Mouse (Mus musculus): ENCODE results near the gene Dennd1c. TPM values are rescaled to one million over a fixed set of nuclear protein-coding genes. Genes with fewer than 3 reads are reported as not detected.

Dennd1c gene
- 0.49 and 0.58 TPM in 2 replicates for polyA plus RNA-seq (2014; fragmentation: Nextera tagmentation; extraction: Ambion mirVana)

- Histone ChIP-seq H3K27me3 (ENCODE audit: control insufficient read depth, insufficient read depth, low read length) (no peaks in the 10 kb centered on the region; the same call in 1 of the 2 replicates), H3K36me3 (ENCODE audit: control insufficient read depth, insufficient read depth, low read length) (no peaks in the 10 kb centered on the region), H3K4me2 (no peak within 1 kb of the TSS), H3K4me1 (ENCODE audit: control insufficient read depth, insufficient read depth, low read length) (no peaks in the 10 kb centered on the region), H3K4me3 (ENCODE audit: low read depth, low read length) (no peak within 1 kb of the TSS), H3K9me3 (replicated peaks; ENCODE audit: control insufficient read depth, low read length) (no peaks in the 10 kb centered on the region), H3K9ac (ENCODE audit: low read depth, low read length) (0 out of 2 replicates have a peak within 1 kb of the TSS, but pooled peaks have one; percentile 34), H3K27ac (ENCODE audit: low read depth, low read length) (no peak within 1 kb of the TSS)
- no peak for ATAC-seq (replicated peaks; ENCODE audit: insufficient number of reproducible peaks, low FRiP score, low TSS enrichment)
- 34% methylated on average over 6 of the region's 6 CpGs for WGBS (ENCODE audit: insufficient replicate concordance)
Observed at GRCm38 (mm10) chr17:57078336-57078735, at the start of gene Dennd1c. Gene Dennd1c, minus strand, starts transcription at chr17:57078514.

GRCm38 (mm10) chr17:57125853-57126622 is 47.7 kb upstream of the Dennd1c start:
- Histone ChIP-seq H3K4me1 (ENCODE audit: control insufficient read depth, insufficient read depth, low read length) (no peaks in the 10 kb centered on the region), H3K4me3 (ENCODE audit: low read depth, low read length) (no peak overlapping the region), H3K9ac (ENCODE audit: low read depth, low read length) (no peak overlapping the region), H3K27ac (ENCODE audit: low read depth, low read length) (no peak overlapping the region), H3K9me3 (replicated peaks; ENCODE audit: control insufficient read depth, low read length) (no peaks in the 10 kb centered on the region), H3K36me3 (ENCODE audit: control insufficient read depth, insufficient read depth, low read length) (no peaks in the 10 kb centered on the region), H3K4me2 (no peak overlapping the region), H3K27me3 (ENCODE audit: control insufficient read depth, insufficient read depth, low read length) (no peaks in the 10 kb centered on the region)
- 51% methylated on average over 3 of the region's 3 CpGs for WGBS (ENCODE audit: insufficient replicate concordance)
- ATAC-seq (replicated peaks; ENCODE audit: insufficient number of reproducible peaks, low FRiP score, low TSS enrichment), result no peak

- no peak for ATAC-seq (replicated peaks; ENCODE audit: insufficient number of reproducible peaks, low FRiP score, low TSS enrichment)
- no peaks in the 10 kb centered on the region for H3K36me3 ChIP-seq (ENCODE audit: control insufficient read depth, insufficient read depth, low read length)
- no peaks in the 10 kb centered on the region for H3K9me3 ChIP-seq (replicated peaks; ENCODE audit: control insufficient read depth, low read length)
- H3K9ac ChIP-seq (ENCODE audit: low read depth, low read length), result no peak overlapping the region
- no peaks in the 10 kb centered on the region for H3K27me3 ChIP-seq (ENCODE audit: control insufficient read depth, insufficient read depth, low read length)
- 73% methylated on average over 4 of the region's 4 CpGs for WGBS (ENCODE audit: insufficient replicate concordance)
- no peak overlapping the region for H3K4me2 ChIP-seq
- H3K27ac ChIP-seq (ENCODE audit: low read depth, low read length), result no peak overlapping the region
- H3K4me1 ChIP-seq (ENCODE audit: control insufficient read depth, insufficient read depth, low read length), result no peaks in the 10 kb centered on the region
- H3K4me3 ChIP-seq (ENCODE audit: low read depth, low read length), result no peak overlapping the region
Observed at GRCm38 (mm10) chr17:57124792-57125191, 46.5 kb upstream of the Dennd1c start.

GRCm38 (mm10) chr17:57123192-57124118 is 45.1 kb upstream of the Dennd1c start:
- H3K4me3 ChIP-seq (ENCODE audit: low read depth, low read length), result no peak overlapping the region
- H3K9ac ChIP-seq (ENCODE audit: low read depth, low read length), result no peak overlapping the region
- no peaks in the 10 kb centered on the region for H3K4me1 ChIP-seq (ENCODE audit: control insufficient read depth, insufficient read depth, low read length)
- no peak for ATAC-seq (replicated peaks; ENCODE audit: insufficient number of reproducible peaks, low FRiP score, low TSS enrichment)
- H3K4me2 ChIP-seq, result no peak overlapping the region
- no peaks in the 10 kb centered on the region for H3K36me3 ChIP-seq (ENCODE audit: control insufficient read depth, insufficient read depth, low read length)
- H3K27ac ChIP-seq (ENCODE audit: low read depth, low read length), result no peak overlapping the region
- WGBS (ENCODE audit: insufficient replicate concordance), result 82% methylated on average over 11 of the region's 11 CpGs
- no peaks in the 10 kb centered on the region for H3K9me3 ChIP-seq (replicated peaks; ENCODE audit: control insufficient read depth, low read length)
- no peaks in the 10 kb centered on the region for H3K27me3 ChIP-seq (ENCODE audit: control insufficient read depth, insufficient read depth, low read length)

- Histone ChIP-seq H3K36me3 (ENCODE audit: control insufficient read depth, insufficient read depth, low read length) (no peaks in the 10 kb centered on the region), H3K27me3 (ENCODE audit: control insufficient read depth, insufficient read depth, low read length) (no peaks in the 10 kb centered on the region), H3K4me1 (ENCODE audit: control insufficient read depth, insufficient read depth, low read length) (no peaks in the 10 kb centered on the region), H3K9me3 (replicated peaks; ENCODE audit: control insufficient read depth, low read length) (no peaks in the 10 kb centered on the region), H3K27ac (ENCODE audit: low read depth, low read length) (no peak overlapping the region), H3K9ac (ENCODE audit: low read depth, low read length) (no peak overlapping the region), H3K4me3 (ENCODE audit: low read depth, low read length) (no peak overlapping the region), H3K4me2 (no peak overlapping the region)
- ATAC-seq (replicated peaks; ENCODE audit: insufficient number of reproducible peaks, low FRiP score, low TSS enrichment), result no peak
- 87% methylated on average over 2 of the region's 2 CpGs for WGBS (ENCODE audit: insufficient replicate concordance)
Observed at GRCm38 (mm10) chr17:57121856-57122255, 43.5 kb upstream of the Dennd1c start.

GRCm38 (mm10) chr17:57118524-57119349 is 40.4 kb upstream of the Dennd1c start:
- ATAC-seq (replicated peaks; ENCODE audit: insufficient number of reproducible peaks, low FRiP score, low TSS enrichment), result peak; percentile 77

GRCm38 (mm10) chr17:57116801-57117200 is 38.5 kb upstream of the Dennd1c start:
- H3K4me1 ChIP-seq (ENCODE audit: control insufficient read depth, insufficient read depth, low read length), result no peaks in the 10 kb centered on the region
- no peaks in the 10 kb centered on the region for H3K36me3 ChIP-seq (ENCODE audit: control insufficient read depth, insufficient read depth, low read length)
- WGBS (ENCODE audit: insufficient replicate concordance), result 65% methylated on average over 2 of the region's 2 CpGs
- no peaks in the 10 kb centered on the region for H3K9me3 ChIP-seq (replicated peaks; ENCODE audit: control insufficient read depth, low read length)
- H3K9ac ChIP-seq (ENCODE audit: low read depth, low read length), result no peak overlapping the region
- ATAC-seq (replicated peaks; ENCODE audit: insufficient number of reproducible peaks, low FRiP score, low TSS enrichment), result no peak
- H3K27me3 ChIP-seq (ENCODE audit: control insufficient read depth, insufficient read depth, low read length), result no peaks in the 10 kb centered on the region
- no peak overlapping the region for H3K4me3 ChIP-seq (ENCODE audit: low read depth, low read length)
- no peak overlapping the region for H3K4me2 ChIP-seq
- H3K27ac ChIP-seq (ENCODE audit: low read depth, low read length), result no peak overlapping the region

More at GRCm38 (mm10) chr17:57118524-57119349, 40.4 kb upstream of the Dennd1c start:
- no peak overlapping the region for H3K27ac ChIP-seq (ENCODE audit: low read depth, low read length)
- no peaks in the 10 kb centered on the region for H3K27me3 ChIP-seq (ENCODE audit: control insufficient read depth, insufficient read depth, low read length)
- H3K9ac ChIP-seq (ENCODE audit: low read depth, low read length), result no peak overlapping the region
- no peaks in the 10 kb centered on the region for H3K4me1 ChIP-seq (ENCODE audit: control insufficient read depth, insufficient read depth, low read length)
- peak overlapping the region; percentile 41 for H3K4me2 ChIP-seq
- no peaks in the 10 kb centered on the region for H3K9me3 ChIP-seq (replicated peaks; ENCODE audit: control insufficient read depth, low read length)
- H3K4me3 ChIP-seq (ENCODE audit: low read depth, low read length), result no peak overlapping the region
- no peaks in the 10 kb centered on the region for H3K36me3 ChIP-seq (ENCODE audit: control insufficient read depth, insufficient read depth, low read length)
- under 1% methylated on average over 11 of the region's 11 CpGs for WGBS (ENCODE audit: insufficient replicate concordance)
